Mouse (Mus musculus) urinary bladder, postnatal 4 days (tissue): Measurements from ENCODE around the gene Mocs3.
A peak's percentile ranks its signal among the peaks of the same experiment; 100 is the strongest.

Experiments
- DNase-seq, 2 experiments: peaks; one replicate each; pipeline ENCODE4 v3.0.0; 2021 to 2022; ENCODE audit warnings: low spot score in 2 of 2

The Mocs3 gene

GRCm38 (mm10) chr2:168230026-168230728 is at the start of gene Mocs3, which contains the start of the genes Gm20716 and Dpm1:
Gene Mocs3 (plus strand): TSS chr2:168230622.
Gene Gm20716 (minus strand): TSS chr2:168230364.
Gene Dpm1 (minus strand): TSS chr2:168230591.
- peak; percentile 78 to 79 for DNase-seq

- no peak for DNase-seq
Measured at GRCm38 (mm10) chr2:168191856-168192255, 38.6 kb upstream of the Mocs3 start.

- no peak for DNase-seq
Measured at GRCm38 (mm10) chr2:168193685-168194084, 36.7 kb upstream of the Mocs3 start.

- no peak for DNase-seq
Measured at GRCm38 (mm10) chr2:168195721-168196120, 34.7 kb upstream of the Mocs3 start.

GRCm38 (mm10) chr2:168198421-168198820 is 32.0 kb upstream of the Mocs3 start:
- DNase-seq, result no peak

GRCm38 (mm10) chr2:168199476-168199875 is 30.9 kb upstream of the Mocs3 start:
- DNase-seq, result no peak

- DNase-seq, result no peak
Measured at GRCm38 (mm10) chr2:168200014-168200691, 30.3 kb upstream of the Mocs3 start.

- no peak for DNase-seq
Measured at GRCm38 (mm10) chr2:168204476-168204999, 25.9 kb upstream of the Mocs3 start.

- peak; percentile 82 to 91 for DNase-seq
Measured at GRCm38 (mm10) chr2:168205265-168205664, 25.2 kb upstream of the Mocs3 start.

GRCm38 (mm10) chr2:168205681-168206631 is 24.5 kb upstream of the Mocs3 start:
- DNase-seq, result no peak

- DNase-seq, result peak; percentile 97 to 98
Measured at GRCm38 (mm10) chr2:168206725-168207644, 23.4 kb upstream of the Mocs3 start, which contains the start of gene Adnp. Gene Adnp (minus strand): TSS chr2:168207112.

GRCm38 (mm10) chr2:168207883-168208282 is 22.5 kb upstream of the Mocs3 start:
- no peak for DNase-seq

GRCm38 (mm10) chr2:168213788-168214397 is 16.5 kb upstream of the Mocs3 start:
- no peak for DNase-seq

- DNase-seq, result no peak
Measured at GRCm38 (mm10) chr2:168223326-168223725, 7.1 kb upstream of the Mocs3 start.

GRCm38 (mm10) chr2:168229116-168230025 is 1.1 kb upstream of the Mocs3 start:
- DNase-seq, result peak in 1 of 2 experiments; percentile 21

GRCm38 (mm10) chr2:168230773-168231470 is 500 bp downstream of the Mocs3 start:
- DNase-seq, result no peak

GRCm38 (mm10) chr2:168231471-168231829 is 1.0 kb downstream of the Mocs3 start:
- DNase-seq, result no peak

- DNase-seq, result no peak
Measured at GRCm38 (mm10) chr2:168233286-168233685, 2.9 kb downstream of the Mocs3 start.
